Mouse (Mus musculus) bone marrow, adult 2 months (tissue): ENCODE measurements around the gene Adamts14.

Experiments used
- CTCF ChIP-seq: fragments of 200-500 bp; IDR thresholded peaks from 2 replicates; pipeline ENCODE4 v1.5.1; 2011; ENCODE audit warnings: low read length, control low read depth; ENCODE audit not compliant: control insufficient read depth, insufficient read depth
- POLR2A ChIP-seq: fragments of 200-500 bp; IDR thresholded peaks from 2 replicates; pipeline ENCODE4 v1.6.1; 2011; ENCODE audit warnings: low read depth, mild to moderate bottlenecking, control low read depth, low read length, borderline replicate concordance; ENCODE audit not compliant: control insufficient read depth

DNA sequence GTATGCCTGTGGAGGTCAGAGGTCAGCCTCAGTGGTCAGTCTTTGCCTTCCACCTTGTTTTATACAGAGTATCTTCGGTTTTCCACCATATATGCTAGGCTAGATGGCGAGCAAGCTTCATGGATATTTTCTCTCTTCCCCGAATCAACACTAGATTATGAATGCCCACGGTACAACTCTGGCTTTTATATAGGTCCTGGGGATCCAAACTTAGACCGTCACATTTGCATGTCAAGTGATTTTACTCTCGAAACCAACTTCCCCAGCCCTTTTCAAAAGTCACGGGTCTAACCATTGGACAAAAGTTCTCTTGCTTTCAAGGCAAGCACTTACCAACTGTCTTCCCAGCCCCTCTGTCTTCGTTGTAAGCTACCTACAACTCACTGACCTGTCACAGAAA, 94.6 kb downstream of the Adamts14 start:
- TF ChIP-seq POLR2A (no peak), CTCF (no peak)
